Mouse (Mus musculus) CH12.LX (cell line): Measurements from ENCODE around the gene Brd4. TPM values are rescaled to one million over a fixed set of nuclear protein-coding genes. Genes with fewer than 3 reads are reported as not detected.

Experiments used
- DNase-seq: peaks from one replicate; pipeline ENCODE4 v3.0.0-alpha.2; 2013; ENCODE audit errors: extremely low read depth
- H3K27ac ChIP-seq: 2 replicates; pipeline ENCODE4 v1.5.1; 2012; ENCODE audit warnings: low read depth, mild to moderate bottlenecking, control low read depth, moderate library complexity; ENCODE audit not compliant: insufficient read depth
- H3K27me3 ChIP-seq: replicated peaks from 2 replicates; pipeline ENCODE3; 2012; ENCODE audit warnings: inconsistent platforms
- H3K36me3 ChIP-seq, 2 experiments: replicated peaks in 1 of 2; 2 replicates each; pipeline versions ENCODE3 to v1.6.1; 2012; ENCODE audit warnings: inconsistent platforms in 1 of 2, low read length in 1 of 2, mild to moderate bottlenecking in 1 of 2, mixed read lengths in 1 of 2, moderate library complexity in 1 of 2; ENCODE audit not compliant: control insufficient read depth in 1 of 2, insufficient read depth in 1 of 2
- H3K4me1 ChIP-seq, 2 experiments: 2 replicates each; pipeline ENCODE4 v1.6.1; 2012; ENCODE audit warnings: inconsistent platforms in 1 of 2, moderate library complexity in 1 of 2; ENCODE audit not compliant: insufficient read depth in 2 of 2, control insufficient read depth in 1 of 2
- H3K4me2 ChIP-seq: 2 replicates; pipeline ENCODE4 v1.6.1; 2012; ENCODE audit warnings: low read depth, mild to moderate bottlenecking, control low read depth; ENCODE audit not compliant: poor library complexity, insufficient read depth, severe bottlenecking
- H3K4me3 ChIP-seq, 3 experiments: fragments of 150-350 bp in 1 of 3; sonication (generic) in 1 of 3; replicated peaks in 1 of 3; 2 replicates each; pipeline versions ENCODE3 to v1.5.1; 2011 to 2012; ENCODE audit warnings: low read depth in 2 of 3, low read length in 2 of 3, mild to moderate bottlenecking in 2 of 3, moderate library complexity in 2 of 3, control low read depth in 1 of 3, improper control_type of control experiment in 1 of 3, inconsistent platforms in 1 of 3, mixed read lengths in 1 of 3; ENCODE audit not compliant: poor library complexity in 1 of 3
- H3K79me2 ChIP-seq: replicated peaks from 2 replicates; pipeline ENCODE4 v1.6.1; 2012; ENCODE audit warnings: mild to moderate bottlenecking, moderate library complexity; ENCODE audit not compliant: control insufficient read depth, poor library complexity, insufficient read depth, severe bottlenecking; ENCODE audit errors: extremely low read depth
- H3K9ac ChIP-seq: 2 replicates; pipeline ENCODE4 v1.6.1; 2012; ENCODE audit warnings: low read depth, mild to moderate bottlenecking, control low read depth, moderate library complexity; ENCODE audit not compliant: insufficient read depth
- H3K9me3 ChIP-seq: replicated peaks from 2 replicates; pipeline ENCODE3; 2012; ENCODE audit warnings: low read length, inconsistent platforms, mixed read lengths
- BHLHE40 ChIP-seq: IDR thresholded peaks from 2 replicates; pipeline ENCODE4 v1.6.1; 2011; ENCODE audit warnings: mild to moderate bottlenecking, low read depth, low read length, improper control_type of control experiment
- CHD1 ChIP-seq: IDR thresholded peaks from 2 replicates; pipeline ENCODE4 v1.6.1; 2012; ENCODE audit warnings: low read depth, low read length, improper control_type of control experiment, inconsistent platforms
- CHD2 ChIP-seq: IDR thresholded peaks from 2 replicates; pipeline ENCODE4 v1.6.1; 2011; ENCODE audit warnings: low read length, improper control_type of control experiment
- E2F4 ChIP-seq: IDR thresholded peaks from 2 replicates; pipeline ENCODE4 v1.6.1; 2011; ENCODE audit warnings: low read depth, low read length, improper control_type of control experiment; ENCODE audit not compliant: insufficient replicate concordance
- EP300 ChIP-seq: IDR thresholded peaks from 2 replicates; pipeline ENCODE4 v1.6.1; 2011; ENCODE audit warnings: low read length, improper control_type of control experiment
- ETS1 ChIP-seq: conservative IDR thresholded peaks from 2 replicates; pipeline ENCODE4 v1.6.1; 2012; ENCODE audit warnings: low read depth, mild to moderate bottlenecking, inconsistent platforms, low read length, improper control_type of control experiment, moderate library complexity
- GABPA ChIP-seq: IDR thresholded peaks from 2 replicates; pipeline ENCODE4 v1.6.1; 2012; ENCODE audit warnings: low read depth, low read length, improper control_type of control experiment, inconsistent platforms; ENCODE audit not compliant: insufficient replicate concordance
- HCFC1 ChIP-seq: IDR thresholded peaks from 2 replicates; pipeline ENCODE4 v1.6.1; 2012; ENCODE audit warnings: low read depth, mild to moderate bottlenecking, inconsistent platforms, low read length, improper control_type of control experiment
- IRF4 ChIP-seq: IDR thresholded peaks from 2 replicates; pipeline ENCODE4 v1.6.1; 2014; ENCODE audit warnings: low read depth, mild to moderate bottlenecking, inconsistent platforms, low read length, improper control_type of control experiment
- JUND ChIP-seq: conservative IDR thresholded peaks from 2 replicates; pipeline ENCODE4 v1.6.1; 2011; ENCODE audit warnings: low read depth, low read length, improper control_type of control experiment
- MAFK ChIP-seq: IDR thresholded peaks from 2 replicates; pipeline ENCODE4 v1.6.1; 2011; ENCODE audit warnings: low read length, improper control_type of control experiment; ENCODE audit not compliant: insufficient replicate concordance
- MAX ChIP-seq: IDR thresholded peaks from 2 replicates; pipeline ENCODE4 v1.6.1; 2011; ENCODE audit warnings: low read length, improper control_type of control experiment
- MAZ ChIP-seq: IDR thresholded peaks from 2 replicates; pipeline ENCODE4 v1.6.1; 2012; ENCODE audit warnings: low read depth, mild to moderate bottlenecking, inconsistent platforms, low read length, improper control_type of control experiment, moderate library complexity
- NELFE ChIP-seq: IDR thresholded peaks from 2 replicates; pipeline ENCODE4 v1.6.1; 2011; ENCODE audit warnings: low read depth, low read length, improper control_type of control experiment
- NRF1 ChIP-seq: IDR thresholded peaks from 2 replicates; pipeline ENCODE4 v1.6.1; 2014; ENCODE audit warnings: low read depth, mild to moderate bottlenecking, inconsistent platforms, low read length, improper control_type of control experiment, moderate library complexity
- PAX5 ChIP-seq: IDR thresholded peaks from 2 replicates; pipeline ENCODE4 v1.6.1; 2012; ENCODE audit warnings: low read length, inconsistent platforms, mixed read lengths
- POLR2AphosphoS2 ChIP-seq: IDR thresholded peaks from 2 replicates; pipeline ENCODE4 v1.6.1; 2011; ENCODE audit warnings: low read depth, low read length, improper control_type of control experiment
- RCOR1 ChIP-seq: conservative IDR thresholded peaks from 2 replicates; pipeline ENCODE4 v1.6.1; 2012; ENCODE audit warnings: low read depth, mild to moderate bottlenecking, inconsistent platforms, low read length, improper control_type of control experiment
- SMC3 ChIP-seq: IDR thresholded peaks from 2 replicates; pipeline ENCODE4 v1.6.1; 2011; ENCODE audit warnings: low read depth, low read length, improper control_type of control experiment
- TBP ChIP-seq: conservative IDR thresholded peaks from 2 replicates; pipeline ENCODE4 v1.6.1; 2011; ENCODE audit warnings: low read depth, low read length, improper control_type of control experiment
- UBTF ChIP-seq: IDR thresholded peaks from 2 replicates; pipeline ENCODE4 v1.6.1; 2012; ENCODE audit warnings: low read depth, mild to moderate bottlenecking, inconsistent platforms, low read length, improper control_type of control experiment, moderate library complexity
- USF1 ChIP-seq: IDR thresholded peaks from 2 replicates; pipeline ENCODE4 v1.6.1; 2014; ENCODE audit warnings: low read depth, mild to moderate bottlenecking, inconsistent platforms, low read length, improper control_type of control experiment
- USF2 ChIP-seq: conservative IDR thresholded peaks from 2 replicates; pipeline ENCODE4 v1.6.1; 2011; ENCODE audit warnings: low read depth, low read length, improper control_type of control experiment
- ZC3H11A ChIP-seq: IDR thresholded peaks from 2 replicates; pipeline ENCODE4 v1.6.1; 2012; ENCODE audit warnings: low read depth, mild to moderate bottlenecking, inconsistent platforms, low read length, improper control_type of control experiment
- ZKSCAN1 ChIP-seq: IDR thresholded peaks from 2 replicates; pipeline ENCODE4 v1.6.1; 2012; ENCODE audit warnings: low read depth, inconsistent platforms, low read length, improper control_type of control experiment, borderline replicate concordance
- ZMIZ1 ChIP-seq: IDR thresholded peaks from 2 replicates; pipeline ENCODE4 v1.6.1; 2012; ENCODE audit warnings: low read depth, mild to moderate bottlenecking, inconsistent platforms, low read length, improper control_type of control experiment
- ZNF384 ChIP-seq: IDR thresholded peaks from 2 replicates; pipeline ENCODE4 v1.6.1; 2012; ENCODE audit warnings: low read depth, low read length, improper control_type of control experiment, inconsistent platforms
- dilution Hi-C: fragments of 300-500 bp; cut with MboI; formaldehyde crosslinking; loops from 2 replicates; pipeline ENCODE4 v1.14.3; 2020; ENCODE audit warnings: low sequenced_read_pairs; ENCODE audit not compliant: extremely low pct_unique_long_range_greater_than_20kb, extremely low pct_ligation_motif_present
- in situ Hi-C: fragments of 300-500 bp; cut with MboI; formaldehyde crosslinking; loops from 3 replicates; pipeline ENCODE4 v1.14.3; 2019; ENCODE audit warnings: low sequenced_read_pairs, low pct_ligation_motif_present, low pct_unique_long_range_greater_than_20kb, mixed read lengths
- polyA plus RNA-seq: library from polyadenylated mRNA; unstranded; fragments of >175 nt; gene quantifications from 2 replicates; pipeline ENCODE4 v1.2.1, GENCODE M21; 2012; ENCODE audit warnings: low read depth; ENCODE audit not compliant: insufficient read length
- total RNA-seq, 2 experiments: library from RNA; depleted of rRNA; stranded (reverse); fragments of 300-350 nt in 1 of 2; fragments of >200 nt in 1 of 2; gene quantifications; 2 replicates each; pipeline ENCODE4 v1.2.3; 2012 to 2014

Gene Brd4
- total and polyA plus RNA-seq, 3 experiments = 6.3 to 68.5 (median 19.1) TPM

DNA sequence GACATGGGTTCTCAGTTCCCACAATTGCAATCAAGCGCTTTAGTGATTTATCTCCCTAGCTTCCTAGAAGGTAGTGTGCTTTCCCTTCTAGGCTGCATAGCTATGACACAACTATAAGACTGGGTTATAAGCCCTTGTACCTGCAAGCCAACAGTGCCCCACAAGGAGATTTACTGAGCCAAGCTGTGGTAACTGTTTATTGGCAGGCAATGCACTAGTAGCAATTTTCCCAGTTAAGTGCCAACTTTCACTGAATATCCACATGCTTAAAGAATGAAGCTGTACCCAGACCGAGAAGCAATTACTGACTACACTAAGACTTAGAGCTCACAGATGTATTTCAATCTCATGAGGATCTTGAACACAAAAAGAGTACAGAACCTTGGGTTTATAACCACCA lies 20.9 kb downstream of the Brd4 start:
- Histone ChIP-seq H3K4me2 (no peak overlapping the region), H3K9ac (no peak overlapping the region), H3K27me3 (no peaks in the 10 kb centered on the region), H3K79me2 (peaks cover 88% of the 10 kb centered on the region), H3K36me3 (peaks cover 0 to 31% of the 10 kb centered on the region in 2 experiments), H3K4me1 (peaks cover 0 to 31% of the 10 kb centered on the region in 2 experiments; a peak in 2 of 4 replicates)
- in situ Hi-C loops = no loop called here
- TF ChIP-seq MAZ = no peak
- no peak for TF ChIP-seq MAFK
- no peak for TF ChIP-seq RCOR1
- TF ChIP-seq E2F4 = no peak
- no peak for TF ChIP-seq CHD2
- no peak for TF ChIP-seq CHD1
- no peak for TF ChIP-seq EP300
- TF ChIP-seq BHLHE40 = no peak
- no peak for TF ChIP-seq TBP
- TF ChIP-seq USF2 = no peak
- TF ChIP-seq SMC3 = no peak
- no peak for TF ChIP-seq HCFC1
- TF ChIP-seq GABPA = no peak
- no peak for TF ChIP-seq ZKSCAN1
- TF ChIP-seq UBTF = no peak
- TF ChIP-seq, all 38 proteins: peak for 0
- DNase-seq = no peak
- Histone ChIP-seq H3K9me3 (no peaks in the 10 kb centered on the region), H3K27ac (no peak overlapping the region), H3K4me3 (no peak overlapping the region)
- dilution Hi-C loops = no loop called here

DNA sequence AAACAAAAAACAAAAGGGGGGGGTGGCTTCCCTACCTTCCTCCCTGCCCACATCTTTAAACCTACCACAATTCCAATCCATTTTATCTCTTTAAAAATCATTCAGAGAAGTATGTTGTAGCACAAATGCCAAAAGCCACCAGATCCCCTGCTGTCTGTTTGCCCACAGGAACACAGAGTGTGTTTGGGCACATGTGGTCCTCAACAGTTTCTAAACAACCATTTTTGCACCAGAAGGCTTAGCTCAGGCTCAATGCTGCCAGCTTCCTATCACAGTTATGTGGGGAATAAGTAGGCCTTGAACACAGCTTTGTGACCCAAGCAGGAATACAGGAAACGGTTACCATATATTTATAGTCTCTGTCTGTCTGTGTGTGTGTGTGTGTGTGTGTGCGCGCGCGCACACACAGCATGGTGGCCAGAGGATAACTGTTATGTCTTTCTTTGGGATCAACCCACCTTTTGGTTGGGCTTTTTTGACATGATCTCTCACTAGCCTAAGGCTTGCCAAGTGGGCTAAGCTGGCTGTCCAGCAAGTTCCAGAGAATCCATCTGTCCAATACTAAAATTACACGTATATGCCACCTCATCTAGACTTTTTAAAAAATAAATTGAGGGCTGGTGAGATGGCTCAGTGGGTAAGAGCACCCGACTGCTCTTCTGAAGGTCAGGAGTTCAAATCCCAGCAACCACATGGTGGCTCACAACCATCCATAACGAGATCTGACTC lies 21.5 kb downstream of the Brd4 start:
- no peaks in the 10 kb centered on the region for H3K27me3 ChIP-seq
- dilution Hi-C loops (no loop called here), in situ Hi-C loops (no loop called here)
- peaks cover 0 to 31% of the 10 kb centered on the region in 2 experiments; a peak in 2 of 4 replicates for H3K4me1 ChIP-seq
- no peak overlapping the region for H3K4me3 ChIP-seq
- no peak overlapping the region for H3K9ac ChIP-seq
- TF ChIP-seq ZMIZ1 (no peak), NRF1 (no peak), TBP (no peak), ZC3H11A (no peak), BHLHE40 (no peak), JUND (no peak), USF1 (no peak), GABPA (no peak), IRF4 (no peak), POLR2AphosphoS2 (no peak), PAX5 (no peak), MAX (no peak), NELFE (no peak), MAFK (no peak), ETS1 (no peak), ZNF384 (no peak), MAZ (no peak)
- TF ChIP-seq, all 38 proteins: peak for 0
- Histone ChIP-seq H3K9me3 (no peaks in the 10 kb centered on the region), H3K36me3 (peaks cover 0 to 31% of the 10 kb centered on the region in 2 experiments), H3K79me2 (peaks cover 85% of the 10 kb centered on the region), H3K27ac (no peak overlapping the region), H3K4me2 (no peak overlapping the region)
- no peak for DNase-seq
